Mouse (Mus musculus) stomach, embryonic 14.5 days (tissue): ENCODE results near the gene Trpm8. TPM values are rescaled to one million over a fixed set of nuclear protein-coding genes. Genes with fewer than 3 reads are reported as not detected.

Source experiments
- ATAC-seq: fragments of 200-750 bp; cut with Nextera tagmentation; 2 replicates; pipeline ENCODE4 v1.8.0; 2017; ENCODE audit warnings: low read depth, moderate TSS enrichment; ENCODE audit not compliant: insufficient number of reproducible peaks, insufficient read depth, low FRiP score
- H3K27ac ChIP-seq: fragments of 300-500 bp; sonication (generic); 2 replicates; pipeline ENCODE4 v1.5.1; 2014; ENCODE audit warnings: mild to moderate bottlenecking, low read length, moderate library complexity, mixed read lengths
- H3K27me3 ChIP-seq: fragments of 300-500 bp; sonication (generic); 2 replicates; pipeline ENCODE4 v1.6.1; 2014; ENCODE audit warnings: low read length, control low read depth, mixed read lengths; ENCODE audit not compliant: control insufficient read depth, insufficient read depth
- H3K36me3 ChIP-seq: fragments of 300-500 bp; sonication (generic); 2 replicates; pipeline ENCODE4 v1.6.1; 2014; ENCODE audit warnings: mild to moderate bottlenecking, control low read depth, low read length, moderate library complexity, mixed read lengths; ENCODE audit not compliant: control insufficient read depth, insufficient read depth
- H3K4me1 ChIP-seq: fragments of 300-500 bp; sonication (generic); 2 replicates; pipeline ENCODE4 v1.6.1; 2014; ENCODE audit warnings: low read length, control low read depth, mixed read lengths; ENCODE audit not compliant: control insufficient read depth, insufficient read depth
- H3K4me2 ChIP-seq: fragments of 300-500 bp; sonication (generic); replicated peaks from 2 replicates; pipeline ENCODE4 v1.6.1; 2014; ENCODE audit warnings: low read depth, low read length, control low read depth
- H3K4me3 ChIP-seq: fragments of 300-500 bp; sonication (generic); 2 replicates; pipeline ENCODE4 v1.5.1; 2014; ENCODE audit warnings: low read depth, low read length, control low read depth
- H3K9ac ChIP-seq: fragments of 300-500 bp; sonication (generic); replicated peaks from 2 replicates; pipeline ENCODE4 v1.6.1; 2014; ENCODE audit warnings: low read depth, mild to moderate bottlenecking, control low read depth, low read length, moderate library complexity, mixed read lengths
- H3K9me3 ChIP-seq: fragments of 300-500 bp; sonication (generic); 2 replicates; pipeline ENCODE4 v1.6.1; 2016; ENCODE audit warnings: low read depth, low read length, control low read depth; ENCODE audit not compliant: control insufficient read depth
- WGBS: fragments of 180-500 bp; shearing (Covaris S2); extraction: QIAGEN DNeasy Blood & Tissue Kit; methylation state at CpG from one replicate; pipeline ENCODE4 v1.1.7; 2014; 5-methylcytosine and 5-hydroxymethylcytosine counted together
- polyA plus RNA-seq: library from polyadenylated mRNA; unstranded; fragments of >200 nt; fragmentation: Nextera tagmentation; extraction: Ambion mirVana; gene quantifications from 2 replicates; pipeline ENCODE4 v1.2.1, GENCODE M21; 2014

The Trpm8 gene
- polyA plus RNA-seq, 1 experiment from 2014 or later = not detected

DNA sequence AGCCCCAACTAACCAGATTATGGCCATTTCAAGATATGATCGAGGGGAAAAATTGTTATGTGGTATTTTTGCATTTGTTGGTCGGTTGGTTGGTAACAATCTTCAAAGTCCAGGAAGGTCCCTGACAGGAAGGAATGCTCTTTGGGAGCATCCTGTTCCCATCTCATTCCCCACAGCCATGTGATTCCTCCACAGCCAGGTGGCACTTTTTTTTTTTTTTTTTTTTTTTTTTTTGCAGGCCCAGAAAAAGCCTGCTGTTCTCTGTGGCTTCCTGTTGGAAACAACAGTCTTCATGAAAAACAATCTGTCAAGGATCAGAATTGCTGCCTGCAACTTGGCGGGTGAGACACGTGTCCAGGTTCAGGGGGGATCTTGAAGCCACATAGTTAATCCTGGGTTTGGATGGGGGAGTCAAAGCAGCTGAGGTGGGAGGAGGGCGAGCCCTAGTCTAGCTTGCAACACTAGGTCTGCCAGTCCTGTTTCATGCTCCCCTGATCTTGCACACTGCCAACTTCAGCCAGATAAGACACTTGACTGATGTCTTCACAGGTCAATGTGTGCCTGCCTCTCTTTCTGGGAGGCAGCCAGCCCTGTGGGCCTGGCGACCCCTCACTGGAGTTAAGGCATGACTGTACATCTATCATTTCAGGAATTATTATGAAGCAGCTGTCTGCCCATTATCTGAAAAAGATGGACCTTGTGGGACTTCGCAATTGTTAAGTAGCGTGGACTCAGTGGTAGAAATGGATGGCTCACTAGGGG is 18.4 kb upstream of the Trpm8 start:
- 60% methylated on average over 8 of the region's 8 CpGs for WGBS

DNA sequence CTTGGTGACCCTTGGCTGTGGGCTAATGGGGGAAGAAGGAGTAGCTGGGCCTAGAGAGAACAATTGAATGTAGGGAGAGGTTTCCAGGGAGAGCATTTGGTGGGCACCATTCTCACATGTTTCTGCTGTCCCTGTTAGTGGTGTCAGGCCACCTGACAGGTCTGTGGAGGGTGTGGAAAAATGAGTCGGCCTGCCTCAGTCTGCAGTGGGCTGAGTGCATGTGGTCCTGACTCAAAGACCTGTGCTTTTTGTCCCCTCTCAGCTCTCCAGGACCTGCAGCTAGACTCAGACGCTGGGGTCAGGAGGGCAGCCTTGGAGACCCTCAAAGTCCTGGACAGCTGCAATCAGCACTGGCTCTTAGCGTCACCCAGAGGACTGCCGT is 17.8 kb upstream of the Trpm8 start:
- Histone ChIP-seq H3K9me3 (peaks cover 19% of the 10 kb centered on the region), H3K36me3 (peaks cover 48% of the 10 kb centered on the region), H3K27me3 (no peaks in the 10 kb centered on the region), H3K27ac (no peak overlapping the region), H3K9ac (no peak overlapping the region), H3K4me3 (no peak overlapping the region), H3K4me2 (no peak overlapping the region), H3K4me1 (peaks cover 4% of the 10 kb centered on the region; the same call in 1 of the 2 replicates)
- WGBS = 66% methylated on average over 4 of the region's 4 CpGs
- no peak for ATAC-seq

More for the DNA sequence above, 18.4 kb upstream of the Trpm8 start:
- no peaks in the 10 kb centered on the region for H3K27me3 ChIP-seq
- no peak overlapping the region for H3K4me3 ChIP-seq
- ATAC-seq = no peak
- no peak overlapping the region for H3K27ac ChIP-seq
- peaks cover 21% of the 10 kb centered on the region for H3K9me3 ChIP-seq
- no peak overlapping the region for H3K9ac ChIP-seq
- peaks cover 4% of the 10 kb centered on the region; the same call in 1 of the 2 replicates for H3K4me1 ChIP-seq
- H3K36me3 ChIP-seq = peaks cover 43% of the 10 kb centered on the region
- no peak overlapping the region for H3K4me2 ChIP-seq

DNA sequence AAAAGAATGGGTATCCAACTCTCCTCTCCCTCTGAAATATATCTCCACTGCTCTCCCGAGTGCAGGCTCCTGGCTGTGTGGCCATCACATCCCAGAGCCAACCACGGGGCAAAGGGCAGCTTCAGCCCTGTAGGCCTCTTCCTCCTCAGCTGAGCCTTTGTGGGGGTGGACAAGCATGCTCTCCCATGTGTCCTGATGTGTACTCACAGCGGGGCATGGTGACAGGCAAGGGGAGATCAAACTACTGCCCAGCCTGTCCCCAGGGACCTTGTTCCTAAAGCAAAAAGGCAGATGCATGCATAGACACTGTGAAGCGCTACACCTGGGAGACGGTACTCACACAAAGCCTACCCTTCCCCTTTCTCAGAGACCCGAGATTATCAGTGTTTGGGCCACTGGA is 17.3 kb upstream of the Trpm8 start:
- peaks cover 14% of the 10 kb centered on the region for H3K9me3 ChIP-seq
- 75% methylated on average over 6 of the region's 6 CpGs for WGBS
- H3K27me3 ChIP-seq = no peaks in the 10 kb centered on the region
- no peak overlapping the region for H3K27ac ChIP-seq
- H3K9ac ChIP-seq = no peak overlapping the region
- ATAC-seq = peak; percentile 2; the same call in 1 of the 2 replicates
- H3K36me3 ChIP-seq = peaks cover 53% of the 10 kb centered on the region
- no peak overlapping the region for H3K4me3 ChIP-seq
- peaks cover 4% of the 10 kb centered on the region; the same call in 1 of the 2 replicates for H3K4me1 ChIP-seq
- H3K4me2 ChIP-seq = no peak overlapping the region

DNA sequence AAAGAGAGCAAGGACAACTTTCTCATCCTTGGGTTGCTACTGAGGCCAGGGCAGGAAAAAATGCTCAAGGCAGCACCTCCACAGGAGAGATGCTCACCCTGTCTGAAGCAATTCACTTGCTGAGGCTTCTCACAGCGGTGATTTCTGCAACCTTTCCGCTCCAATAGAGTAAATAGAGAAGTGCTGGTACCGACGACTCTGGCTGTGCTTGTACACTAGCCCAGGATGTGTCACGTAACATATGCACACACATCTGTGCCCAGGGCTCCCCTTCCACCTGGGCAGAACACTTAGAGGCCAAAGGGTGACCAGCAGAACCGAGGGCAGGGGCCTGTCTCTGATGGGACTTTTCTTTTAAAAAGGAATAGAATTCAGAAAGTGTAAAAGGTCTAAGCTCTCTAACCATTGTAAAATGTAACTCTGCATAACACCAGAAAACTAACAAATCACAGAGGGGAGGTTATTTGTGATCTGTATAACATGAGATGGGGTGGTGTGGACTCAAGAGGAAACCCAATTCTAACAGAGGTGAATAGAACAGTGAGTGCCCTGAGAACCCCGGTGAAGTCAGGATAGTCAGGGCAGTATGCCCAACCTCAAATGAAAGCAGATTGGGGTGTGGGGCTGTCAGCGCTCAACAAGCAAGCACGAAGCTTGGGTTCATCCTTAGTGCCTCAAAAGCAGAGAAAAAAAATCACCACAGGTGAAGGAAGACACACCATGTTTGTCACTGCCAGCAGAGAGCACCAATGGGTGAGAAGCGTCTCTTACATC is 16.7 kb upstream of the Trpm8 start:
- Histone ChIP-seq H3K27ac (no peak overlapping the region), H3K4me1 (peaks cover 4% of the 10 kb centered on the region; the same call in 1 of the 2 replicates), H3K4me2 (no peak overlapping the region), H3K9me3 (peaks cover 9% of the 10 kb centered on the region; the same call in 1 of the 2 replicates), H3K36me3 (peaks cover 60% of the 10 kb centered on the region), H3K27me3 (no peaks in the 10 kb centered on the region), H3K9ac (no peak overlapping the region), H3K4me3 (no peak overlapping the region)
- WGBS = 81% methylated on average over 10 of the region's 10 CpGs
- no peak for ATAC-seq

DNA sequence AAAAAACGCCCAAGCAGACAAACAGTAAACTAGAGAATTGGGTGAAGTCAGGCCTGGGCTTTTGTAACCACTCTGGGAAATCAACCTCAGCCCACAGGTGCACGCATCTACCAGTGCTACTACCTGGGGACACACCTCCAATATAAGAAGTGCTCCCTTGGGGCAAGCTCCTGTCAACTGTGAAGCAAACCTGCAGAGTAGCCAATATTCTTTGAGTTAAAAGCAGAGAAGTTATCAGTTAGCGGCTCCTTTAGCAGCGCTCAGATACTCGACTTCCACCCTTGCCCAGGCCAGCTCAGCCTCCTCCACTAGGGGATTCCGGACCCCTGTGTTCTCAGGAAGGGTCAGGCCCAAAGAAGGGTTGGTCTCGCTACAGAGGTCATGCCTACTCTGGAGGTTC is 15.8 kb upstream of the Trpm8 start:
- WGBS = 84% methylated on average over 7 of the region's 7 CpGs

DNA sequence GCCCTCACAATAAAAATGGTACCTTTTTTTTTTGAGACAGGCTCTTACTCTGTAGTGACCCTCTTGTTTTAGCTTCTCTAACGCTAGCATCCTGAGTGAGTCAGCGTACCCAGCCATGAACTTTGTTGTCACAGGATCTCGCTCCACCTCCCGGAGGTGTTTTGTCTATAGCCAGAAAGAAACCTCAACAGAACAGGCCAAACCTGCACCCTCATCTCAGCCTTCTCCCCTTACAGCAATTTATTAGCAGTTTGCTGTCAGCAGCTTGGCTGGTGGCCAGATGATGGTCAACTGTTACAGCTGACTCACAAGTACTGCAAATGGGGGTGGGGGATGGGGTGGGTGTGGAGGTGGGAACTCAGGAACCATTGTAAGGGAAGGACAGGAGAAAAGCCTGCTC is 15.2 kb upstream of the Trpm8 start:
- 58% methylated on average over 4 of the region's 4 CpGs for WGBS
- H3K36me3 ChIP-seq = peaks cover 74% of the 10 kb centered on the region
- H3K27me3 ChIP-seq = no peaks in the 10 kb centered on the region
- ATAC-seq = peak; percentile 10
- H3K4me2 ChIP-seq = no peak overlapping the region
- H3K27ac ChIP-seq = peak overlapping the region; percentile 0; the same call in 1 of the 2 replicates
- peaks cover 4% of the 10 kb centered on the region; the same call in 1 of the 2 replicates for H3K4me1 ChIP-seq
- H3K9ac ChIP-seq = no peak overlapping the region
- no peaks in the 10 kb centered on the region; the same call in 1 of the 2 replicates for H3K9me3 ChIP-seq
- H3K4me3 ChIP-seq = no peak overlapping the region

More for the DNA sequence above, 15.8 kb upstream of the Trpm8 start:
- no peak overlapping the region for H3K27ac ChIP-seq
- no peaks in the 10 kb centered on the region for H3K27me3 ChIP-seq
- no peak for ATAC-seq
- peaks cover 69% of the 10 kb centered on the region for H3K36me3 ChIP-seq
- peaks cover 4% of the 10 kb centered on the region; the same call in 1 of the 2 replicates for H3K4me1 ChIP-seq
- no peak overlapping the region for H3K4me2 ChIP-seq
- H3K9me3 ChIP-seq = no peaks in the 10 kb centered on the region; the same call in 1 of the 2 replicates
- no peak overlapping the region for H3K4me3 ChIP-seq
- no peak overlapping the region for H3K9ac ChIP-seq

DNA sequence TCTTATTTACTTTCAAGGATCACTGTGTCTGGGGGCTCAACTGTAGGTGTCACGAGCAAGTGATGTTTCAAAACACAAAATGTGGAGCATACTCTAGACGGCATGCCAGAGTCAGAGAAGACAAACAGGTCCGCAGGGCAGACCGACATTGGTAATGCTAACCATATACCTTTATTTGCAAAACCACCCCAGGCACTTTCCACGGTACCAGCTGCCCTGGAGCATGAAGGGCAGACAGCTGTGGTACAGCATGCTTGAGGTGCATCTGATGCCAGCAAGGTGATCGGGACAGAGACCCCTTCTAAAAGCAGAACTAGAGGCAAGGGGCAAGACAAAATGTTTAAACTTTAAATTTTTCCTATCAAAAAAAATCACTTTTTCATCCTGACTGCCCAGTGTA is 14.5 kb upstream of the Trpm8 start:
- Histone ChIP-seq H3K4me2 (no peak overlapping the region), H3K4me3 (no peak overlapping the region), H3K27me3 (no peaks in the 10 kb centered on the region), H3K4me1 (peaks cover 4% of the 10 kb centered on the region; the same call in 1 of the 2 replicates), H3K9ac (no peak overlapping the region), H3K9me3 (no peaks in the 10 kb centered on the region; the same call in 1 of the 2 replicates), H3K36me3 (peaks cover 82% of the 10 kb centered on the region), H3K27ac (peak overlapping the region; percentile 0; the same call in 1 of the 2 replicates)
- 70% methylated on average over 6 of the region's 6 CpGs for WGBS
- ATAC-seq = no peak

DNA sequence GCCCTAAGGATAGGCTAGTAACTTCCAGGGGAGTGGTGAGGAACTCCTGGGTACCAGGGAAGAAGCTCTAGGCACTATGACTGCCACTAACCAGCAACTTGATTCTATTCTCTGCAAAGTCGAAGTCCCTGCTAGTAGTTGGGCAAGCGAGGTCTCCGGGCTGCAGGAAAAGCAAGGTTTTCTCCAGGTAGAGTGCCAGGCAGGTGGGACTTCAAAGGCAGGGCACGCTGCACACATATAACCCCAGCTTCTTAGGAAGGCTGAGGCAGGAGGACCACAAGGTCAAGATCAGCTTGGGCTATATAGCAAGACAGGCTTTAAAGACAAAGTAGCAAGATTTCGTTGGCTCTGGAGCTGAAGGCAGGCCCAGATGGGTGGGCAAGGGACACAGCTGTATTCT is 13.7 kb upstream of the Trpm8 start:
- peaks cover 4% of the 10 kb centered on the region; the same call in 1 of the 2 replicates for H3K4me1 ChIP-seq
- ATAC-seq = no peak
- no peak overlapping the region for H3K4me2 ChIP-seq
- no peaks in the 10 kb centered on the region for H3K27me3 ChIP-seq
- no peak overlapping the region for H3K4me3 ChIP-seq
- no peak overlapping the region for H3K27ac ChIP-seq
- H3K36me3 ChIP-seq = peaks cover 90% of the 10 kb centered on the region
- H3K9ac ChIP-seq = no peak overlapping the region
- no peaks in the 10 kb centered on the region; the same call in 1 of the 2 replicates for H3K9me3 ChIP-seq
- WGBS = 92% methylated on average over 5 of the region's 5 CpGs
